Mouse (Mus musculus) midbrain, postnatal 0 days (tissue): ENCODE data around the gene A930018P22Rik. TPM values are rescaled to one million over a fixed set of nuclear protein-coding genes. Genes with fewer than 3 reads are reported as not detected.

Experiments
- ATAC-seq: fragments of 200-750 bp; cut with Nextera tagmentation; 2 replicates; pipeline ENCODE4 v1.8.0; 2017; ENCODE audit warnings: moderate number of reproducible peaks, mild to moderate bottlenecking, moderate TSS enrichment, moderate library complexity; ENCODE audit not compliant: low FRiP score
- DNase-seq: peaks from one replicate; pipeline ENCODE4 v3.0.0-alpha.2; 2015; ENCODE audit warnings: low spot score
- H3K27ac ChIP-seq: fragments of 300-500 bp; sonication (generic); 2 replicates; pipeline ENCODE4 v1.5.1; 2014; ENCODE audit warnings: low read depth, mild to moderate bottlenecking, low read length, mixed read lengths
- H3K27me3 ChIP-seq: fragments of 300-500 bp; sonication (generic); 2 replicates; pipeline ENCODE4 v1.6.1; 2014; ENCODE audit warnings: low read length, control low read depth, mixed read lengths; ENCODE audit not compliant: insufficient read depth
- H3K36me3 ChIP-seq: fragments of 300-500 bp; sonication (generic); 2 replicates; pipeline ENCODE4 v1.6.1; 2014; ENCODE audit warnings: low read length, control low read depth, mixed read lengths; ENCODE audit not compliant: insufficient read depth
- H3K4me1 ChIP-seq: fragments of 300-500 bp; sonication (generic); 2 replicates; pipeline ENCODE4 v1.6.1; 2014; ENCODE audit warnings: mild to moderate bottlenecking, control low read depth, antibody characterized with exemption, low read length, mixed read lengths; ENCODE audit not compliant: insufficient read depth
- H3K4me2 ChIP-seq: fragments of 300-500 bp; sonication (generic); 2 replicates; pipeline ENCODE4 v1.6.1; 2014; ENCODE audit warnings: low read depth, mild to moderate bottlenecking, low read length, mixed read lengths; ENCODE audit not compliant: poor library complexity, severe bottlenecking
- H3K4me3 ChIP-seq: fragments of 300-500 bp; sonication (generic); 2 replicates; pipeline ENCODE4 v1.5.1; 2014; ENCODE audit warnings: low read depth, mild to moderate bottlenecking, low read length, moderate library complexity
- H3K9ac ChIP-seq: fragments of 300-500 bp; sonication (generic); replicated peaks from 2 replicates; pipeline ENCODE4 v1.6.1; 2014; ENCODE audit warnings: mild to moderate bottlenecking, low read length, moderate library complexity, mixed read lengths; ENCODE audit not compliant: poor library complexity, severe bottlenecking
- H3K9me3 ChIP-seq: fragments of 300-500 bp; sonication (generic); 2 replicates; pipeline ENCODE4 v1.6.1; 2016; ENCODE audit warnings: low read length, control low read depth
- CTCF ChIP-seq: IDR thresholded peaks from 2 replicates; pipeline ENCODE4 v1.5.1; 2016; ENCODE audit warnings: antibody characterized with exemption, mild to moderate bottlenecking
- WGBS: fragments of 180-500 bp; shearing (Covaris S2); extraction: QIAGEN DNeasy Blood & Tissue Kit; methylation state at CpG from one replicate; pipeline ENCODE4 v1.1.7; 2014; 5-methylcytosine and 5-hydroxymethylcytosine counted together
- polyA plus RNA-seq: library from polyadenylated mRNA; unstranded; fragments of >200 nt; fragmentation: Nextera tagmentation; extraction: Ambion mirVana; gene quantifications from 2 replicates; pipeline ENCODE4 v1.2.1, GENCODE M21; 2015
- total RNA-seq: library from RNA; depleted of rRNA; stranded (reverse); fragments of >200 nt; gene quantifications from 2 replicates; pipeline ENCODE4 v1.2.3, GENCODE M21; 2014; rRNA removed

Gene A930018P22Rik
- total and polyA plus RNA-seq, 2 experiments from 2014 or later = 0.26 TPM; not detected in 1

DNA sequence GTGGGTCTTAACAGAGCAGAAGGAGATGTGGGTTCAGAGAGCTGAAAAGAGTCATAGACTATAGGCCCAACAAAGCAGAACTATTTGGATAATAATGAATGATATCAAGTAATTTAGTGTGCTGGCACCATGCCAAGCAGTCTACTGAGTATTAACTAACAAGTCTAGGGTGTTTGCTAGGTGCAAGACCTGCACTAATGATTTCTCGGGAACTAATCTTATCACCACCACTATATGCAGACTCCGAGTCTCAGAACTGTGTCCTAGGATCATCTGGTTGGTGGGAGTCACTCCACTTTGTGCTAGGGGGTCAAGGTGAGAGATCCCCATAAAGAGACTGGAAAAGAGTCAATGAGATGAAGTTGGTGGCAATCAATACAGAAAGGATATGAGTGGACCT, 43.1 kb downstream of the A930018P22Rik start:
- ATAC-seq (no peak), DNase-seq (no peak)
- Histone ChIP-seq H3K36me3 (peaks cover 4% of the 10 kb centered on the region; the same call in 1 of the 2 replicates), H3K4me3 (no peak overlapping the region), H3K4me2 (no peak overlapping the region), H3K9me3 (no peaks in the 10 kb centered on the region), H3K9ac (no peak overlapping the region), H3K27me3 (no peaks in the 10 kb centered on the region), H3K4me1 (no peaks in the 10 kb centered on the region), H3K27ac (no peak overlapping the region)
- 93% methylated on average over 2 of the region's 2 CpGs for WGBS
- no peak for TF ChIP-seq CTCF

GRCm38 (mm10) chr2:104167765-104168164, 45.2 kb downstream of the A930018P22Rik start:
- H3K4me2 ChIP-seq = no peak overlapping the region
- DNase-seq (no peak), ATAC-seq (0 out of 2 replicates have a peak, but pooled peaks have one; percentile 13)
- H3K27ac ChIP-seq = no peak overlapping the region
- H3K4me1 ChIP-seq = no peaks in the 10 kb centered on the region
- H3K27me3 ChIP-seq = no peaks in the 10 kb centered on the region
- WGBS = 89% methylated on average over 23 of the region's 23 CpGs
- TF ChIP-seq CTCF = no peak
- no peak overlapping the region for H3K4me3 ChIP-seq
- peaks cover 4% of the 10 kb centered on the region; the same call in 1 of the 2 replicates for H3K36me3 ChIP-seq
- no peaks in the 10 kb centered on the region for H3K9me3 ChIP-seq
- H3K9ac ChIP-seq = no peak overlapping the region

- H3K9me3 ChIP-seq = no peaks in the 10 kb centered on the region
- H3K4me1 ChIP-seq = no peaks in the 10 kb centered on the region
- no peak overlapping the region for H3K4me3 ChIP-seq
- H3K27ac ChIP-seq = no peak overlapping the region
- no peak for TF ChIP-seq CTCF
- peak; percentile 71 for ATAC-seq
- DNase-seq = peak; percentile 45
- WGBS = 37% methylated on average over 17 of the region's 17 CpGs
- H3K9ac ChIP-seq = no peak overlapping the region
- no peaks in the 10 kb centered on the region for H3K27me3 ChIP-seq
- H3K36me3 ChIP-seq = 0 out of 2 replicates have a peak, but pooled peaks cover 4% of the 10 kb centered on the region
- H3K4me2 ChIP-seq = no peak overlapping the region
Measured at GRCm38 (mm10) chr2:104168186-104168896, 45.8 kb downstream of the A930018P22Rik start.

- DNase-seq (no peak), ATAC-seq (no peak)
- H3K4me2 ChIP-seq = no peak overlapping the region
- H3K9me3 ChIP-seq = no peaks in the 10 kb centered on the region
- WGBS = 73% methylated on average over 11 of the region's 11 CpGs
- H3K9ac ChIP-seq = no peak overlapping the region
- no peaks in the 10 kb centered on the region; the same call in 1 of the 2 replicates for H3K36me3 ChIP-seq
- H3K4me3 ChIP-seq = no peak overlapping the region
- no peak for TF ChIP-seq CTCF
- no peaks in the 10 kb centered on the region for H3K4me1 ChIP-seq
- no peaks in the 10 kb centered on the region for H3K27me3 ChIP-seq
- H3K27ac ChIP-seq = no peak overlapping the region
Measured at GRCm38 (mm10) chr2:104172695-104173348, 50.3 kb downstream of the A930018P22Rik start.

DNA sequence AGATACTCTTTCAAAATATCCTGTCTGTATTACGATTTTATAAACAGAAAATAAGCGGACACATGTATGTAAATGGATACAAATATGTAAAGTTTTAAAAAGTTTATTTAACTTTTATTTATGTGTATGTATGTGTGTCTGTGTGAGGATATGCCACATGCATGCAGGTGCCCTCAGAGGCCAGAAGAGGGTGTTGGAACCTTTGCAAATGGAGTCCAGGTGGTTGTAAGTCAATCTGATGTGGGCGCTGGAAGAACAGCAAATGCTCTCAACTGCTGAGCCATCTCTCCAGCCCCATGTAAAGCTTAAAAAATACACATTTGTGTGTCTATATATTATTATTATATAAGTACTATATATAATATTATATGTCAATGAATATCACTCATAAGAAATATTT, 50.9 kb downstream of the A930018P22Rik start:
- H3K9me3 ChIP-seq = no peaks in the 10 kb centered on the region
- no peak overlapping the region for H3K9ac ChIP-seq
- no peaks in the 10 kb centered on the region; the same call in 1 of the 2 replicates for H3K36me3 ChIP-seq
- peak; percentile 24 for TF ChIP-seq CTCF
- H3K4me1 ChIP-seq = no peaks in the 10 kb centered on the region
- no peak for ATAC-seq
- 94% methylated on average over 3 of the region's 3 CpGs for WGBS
- H3K4me3 ChIP-seq = no peak overlapping the region
- no peaks in the 10 kb centered on the region for H3K27me3 ChIP-seq
- H3K4me2 ChIP-seq = no peak overlapping the region
- no peak overlapping the region for H3K27ac ChIP-seq
- DNase-seq = no peak

Other genes starting within 250 kb of the A930018P22Rik start
- gene Lmo2, start 164.8 kb upstream of the A930018P22Rik start, total RNA-seq = 16.1 and 22.2 TPM in 2 replicates
- 22.9 and 23.4 TPM in 2 replicates for gene Lmo2, start 164.8 kb upstream of the A930018P22Rik start, polyA plus RNA-seq
- gene Fbxo3, start 95.0 kb upstream of the A930018P22Rik start, total RNA-seq = 73.2 and 87.3 TPM in 2 replicates
- 69.3 and 71.7 TPM in 2 replicates for gene Fbxo3, start 95.0 kb upstream of the A930018P22Rik start, polyA plus RNA-seq
- not detected in 2 replicates for gene 4931422A03Rik, start 94.4 kb upstream of the A930018P22Rik start, total RNA-seq
- gene 4931422A03Rik, start 94.4 kb upstream of the A930018P22Rik start, polyA plus RNA-seq = 2.2 and 2.8 TPM in 2 replicates
- gene Gm10912, start 56.9 kb upstream of the A930018P22Rik start, total RNA-seq = 0.19 TPM in 1 of 2 replicates, not detected in the other
- gene Gm10912, start 56.9 kb upstream of the A930018P22Rik start, polyA plus RNA-seq = not detected in 2 replicates
- not detected in 2 replicates for gene Gm10799, start 54.2 kb upstream of the A930018P22Rik start, total RNA-seq
- gene Gm10799, start 54.2 kb upstream of the A930018P22Rik start, polyA plus RNA-seq = not detected in 2 replicates
- 1.5 TPM in 1 of 2 replicates, not detected in the other for gene Cd59b, start 52.9 kb upstream of the A930018P22Rik start, total RNA-seq
- gene Cd59b, start 52.9 kb upstream of the A930018P22Rik start, polyA plus RNA-seq = 1.5 and 2.4 TPM in 2 replicates
- gene Cd59a, start 27.0 kb upstream of the A930018P22Rik start, total RNA-seq = 3.2 and 5.7 TPM in 2 replicates
- gene Cd59a, start 27.0 kb upstream of the A930018P22Rik start, polyA plus RNA-seq = 13.1 and 14.6 TPM in 2 replicates